Mouse (Mus musculus) liver, postnatal 0 days (tissue): ENCODE measurements around the gene Doc2a. TPM values are rescaled to one million over a fixed set of nuclear protein-coding genes. Genes with fewer than 3 reads are reported as not detected.
A peak's percentile ranks its signal among the peaks of the same experiment; 100 is the strongest.

ENCODE experiments used
- ATAC-seq: fragments of 200-750 bp; cut with Nextera tagmentation; 2 replicates; pipeline ENCODE4 v1.8.0; 2017; ENCODE audit warnings: mild to moderate bottlenecking, moderate library complexity
- DNase-seq: peaks from one replicate; pipeline ENCODE4 v3.0.0-alpha.2; 2016
- H3K27ac ChIP-seq: fragments of 300-500 bp; sonication (generic); 2 replicates; pipeline ENCODE4 v1.5.1; 2014; ENCODE audit warnings: antibody characterized with exemption, moderate library complexity, mild to moderate bottlenecking, low read depth
- H3K27me3 ChIP-seq: fragments of 300-500 bp; sonication (generic); 2 replicates; pipeline ENCODE4 v1.6.1; 2014; ENCODE audit warnings: low read length, control low read depth, mixed read lengths; ENCODE audit not compliant: insufficient read depth
- H3K36me3 ChIP-seq: fragments of 300-500 bp; sonication (generic); replicated peaks from 2 replicates; pipeline ENCODE4 v1.6.1; 2014; ENCODE audit warnings: mild to moderate bottlenecking, control low read depth, low read length, moderate library complexity, mixed read lengths; ENCODE audit not compliant: insufficient read depth
- H3K4me1 ChIP-seq: fragments of 300-500 bp; sonication (generic); 2 replicates; pipeline ENCODE4 v1.6.1; 2014; ENCODE audit warnings: antibody characterized with exemption, mild to moderate bottlenecking, control low read depth; ENCODE audit not compliant: insufficient read depth
- H3K4me2 ChIP-seq: fragments of 300-500 bp; sonication (generic); 2 replicates; pipeline ENCODE4 v1.6.1; 2014; ENCODE audit warnings: low read depth, mild to moderate bottlenecking, low read length, moderate library complexity, mixed read lengths
- H3K4me3 ChIP-seq: fragments of 300-500 bp; sonication (generic); 2 replicates; pipeline ENCODE4 v1.5.1; 2014; ENCODE audit warnings: low read depth, low read length
- H3K9ac ChIP-seq: fragments of 300-500 bp; sonication (generic); replicated peaks from 2 replicates; pipeline ENCODE4 v1.6.1; 2014; ENCODE audit warnings: mild to moderate bottlenecking, moderate library complexity
- H3K9me3 ChIP-seq: fragments of 300-500 bp; sonication (generic); 2 replicates; pipeline ENCODE4 v1.6.1; 2016; ENCODE audit warnings: mild to moderate bottlenecking, control low read depth, low read length, mixed read lengths
- CTCF ChIP-seq: sonication (generic); IDR thresholded peaks from 2 replicates; pipeline ENCODE4 v1.5.1; 2016; ENCODE audit warnings: antibody characterized with exemption, low read depth
- EP300 ChIP-seq: IDR thresholded peaks from 2 replicates; pipeline ENCODE4 v1.6.1; 2016; ENCODE audit warnings: antibody characterized with exemption, low read depth, mild to moderate bottlenecking
- WGBS: fragments of 180-500 bp; shearing (Covaris S2); extraction: QIAGEN DNeasy Blood & Tissue Kit; methylation state at CpG from one replicate; pipeline ENCODE4 v1.1.7; 2014; ENCODE audit not compliant: insufficient replicate concordance; 5-methylcytosine and 5-hydroxymethylcytosine counted together
- polyA plus RNA-seq: library from polyadenylated mRNA; unstranded; fragments of >200 nt; fragmentation: Nextera tagmentation; extraction: Ambion mirVana; gene quantifications from 2 replicates; pipeline ENCODE4 v1.2.1, GENCODE M21; 2015

Gene Doc2a
- polyA plus RNA-seq, 1 experiment from 2014 or later, result not detected

DNA sequence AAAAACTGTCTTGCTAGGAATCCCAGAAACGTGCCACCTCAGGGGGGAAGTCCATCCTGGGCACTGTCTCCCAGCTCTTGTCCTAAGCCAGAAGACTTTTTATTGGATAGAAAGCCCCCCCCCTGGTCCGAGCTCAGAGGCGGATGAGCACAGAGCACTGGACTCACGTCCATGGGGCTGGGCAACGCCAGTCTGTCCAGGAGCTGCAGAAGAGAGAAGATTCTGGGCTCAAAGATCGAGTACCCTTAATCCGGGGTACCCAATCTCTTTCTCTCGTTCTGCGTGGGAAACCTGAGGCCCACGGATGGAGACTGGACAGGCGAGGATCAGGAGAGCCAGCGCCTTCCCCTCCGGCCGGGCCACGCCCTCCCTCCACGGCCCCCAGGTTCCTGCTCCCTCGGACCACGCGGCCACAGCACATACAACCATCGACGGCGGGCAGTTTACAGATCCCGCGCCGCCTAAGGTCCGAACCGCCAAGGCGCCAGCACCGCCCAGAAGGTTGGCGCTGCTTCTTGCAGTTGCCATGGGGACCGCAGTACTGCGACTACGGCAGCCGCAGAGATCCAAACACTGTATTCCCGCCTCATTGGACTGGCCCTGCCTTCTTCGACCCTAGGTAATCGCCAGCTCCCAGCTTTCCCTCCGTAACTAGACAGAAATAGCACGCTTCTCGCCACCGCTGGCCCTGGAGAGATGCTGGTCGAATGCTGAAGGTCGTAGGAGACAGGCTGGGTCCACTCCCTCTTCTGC lies 38.3 kb upstream of the Doc2a start:
- Histone ChIP-seq H3K27me3 (no peaks in the 10 kb centered on the region), H3K9me3 (no peaks in the 10 kb centered on the region), H3K9ac (peak overlapping the region; percentile 57), H3K4me1 (peaks cover 17% of the 10 kb centered on the region), H3K27ac (no peak overlapping the region), H3K4me2 (peak overlapping the region; percentile 89), H3K4me3 (peak overlapping the region; percentile 53), H3K36me3 (no peaks in the 10 kb centered on the region)
- peak; percentile 19; the same call in 1 of the 2 replicates for TF ChIP-seq EP300
- TF ChIP-seq CTCF, result peak; percentile 22; the same call in 1 of the 2 replicates
- DNase-seq (peak; percentile 84), ATAC-seq (peak; percentile 90)
- 2% methylated on average over 43 of the region's 43 CpGs for WGBS

DNA sequence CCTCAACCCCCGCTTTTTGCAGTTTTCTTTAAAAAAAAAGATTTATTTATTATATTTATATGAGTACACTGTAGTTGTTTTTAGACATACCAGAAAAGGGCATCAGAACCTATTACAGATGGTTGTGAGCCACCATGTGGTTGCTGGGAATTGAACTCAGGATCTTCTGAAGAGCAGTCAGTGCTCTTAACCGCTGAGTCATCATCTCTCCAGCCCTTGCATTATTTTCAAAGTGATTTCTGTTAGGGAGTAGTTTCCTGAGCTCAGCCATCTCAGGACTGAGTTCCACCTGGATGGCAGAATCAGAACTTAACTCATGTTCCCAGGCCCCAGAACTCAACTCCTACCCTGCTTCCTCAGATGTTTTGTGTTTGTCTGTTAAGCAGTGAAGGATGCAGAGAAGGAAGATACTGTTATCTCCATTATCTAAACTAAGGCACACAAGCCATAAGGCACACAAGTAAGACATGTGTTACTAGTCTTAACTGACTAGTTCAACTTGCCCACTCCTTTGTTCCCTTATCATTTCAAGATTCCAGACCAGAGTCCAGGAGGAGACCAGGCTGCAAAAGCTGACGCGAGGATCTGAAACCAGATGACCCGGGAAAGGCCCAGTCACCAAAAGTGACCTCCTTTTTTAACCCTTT lies 37.4 kb upstream of the Doc2a start:
- 46% methylated on average over 5 of the region's 5 CpGs for WGBS
- DNase-seq (no peak), ATAC-seq (no peak)
- H3K9ac ChIP-seq, result no peak overlapping the region
- H3K4me2 ChIP-seq, result peak overlapping the region; percentile 89; the same call in 1 of the 2 replicates
- no peaks in the 10 kb centered on the region for H3K9me3 ChIP-seq
- no peak for TF ChIP-seq EP300
- no peaks in the 10 kb centered on the region for H3K27me3 ChIP-seq
- peaks cover 17% of the 10 kb centered on the region for H3K4me1 ChIP-seq
- H3K4me3 ChIP-seq, result no peak overlapping the region
- H3K27ac ChIP-seq, result no peak overlapping the region
- no peaks in the 10 kb centered on the region for H3K36me3 ChIP-seq

DNA sequence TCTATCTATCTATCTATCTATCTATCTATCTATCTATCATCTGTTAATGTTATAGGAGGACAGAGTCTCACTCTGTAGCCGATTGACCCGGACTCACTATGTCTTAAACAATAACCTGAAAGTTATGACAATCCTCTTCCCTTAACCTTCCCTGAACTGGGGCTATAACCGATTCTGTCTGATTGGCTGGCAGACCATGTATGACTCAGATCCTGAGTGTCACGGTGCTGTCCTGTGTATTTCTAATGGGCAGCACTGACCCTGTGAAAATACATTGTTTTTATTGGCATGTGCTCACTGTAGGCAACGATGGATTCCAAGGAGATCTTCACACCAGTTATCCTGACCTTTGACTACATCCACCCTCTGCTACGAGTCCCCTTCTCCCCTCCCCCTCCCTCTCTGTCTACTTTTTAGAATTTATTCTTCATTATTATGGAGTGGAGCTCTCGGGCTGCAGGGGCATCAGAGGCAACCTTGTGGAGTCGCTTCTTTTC lies 31.4 kb upstream of the Doc2a start:
- WGBS, result 67% methylated on average over 8 of the region's 8 CpGs
- H3K9me3 ChIP-seq, result no peaks in the 10 kb centered on the region
- DNase-seq (no peak), ATAC-seq (no peak)
- TF ChIP-seq EP300, result no peak
- TF ChIP-seq CTCF, result no peak
- no peak overlapping the region for H3K4me2 ChIP-seq
- no peaks in the 10 kb centered on the region for H3K36me3 ChIP-seq
- H3K4me3 ChIP-seq, result no peak overlapping the region
- no peaks in the 10 kb centered on the region for H3K27me3 ChIP-seq
- no peak overlapping the region for H3K27ac ChIP-seq
- no peaks in the 10 kb centered on the region for H3K4me1 ChIP-seq
- no peak overlapping the region for H3K9ac ChIP-seq

DNA sequence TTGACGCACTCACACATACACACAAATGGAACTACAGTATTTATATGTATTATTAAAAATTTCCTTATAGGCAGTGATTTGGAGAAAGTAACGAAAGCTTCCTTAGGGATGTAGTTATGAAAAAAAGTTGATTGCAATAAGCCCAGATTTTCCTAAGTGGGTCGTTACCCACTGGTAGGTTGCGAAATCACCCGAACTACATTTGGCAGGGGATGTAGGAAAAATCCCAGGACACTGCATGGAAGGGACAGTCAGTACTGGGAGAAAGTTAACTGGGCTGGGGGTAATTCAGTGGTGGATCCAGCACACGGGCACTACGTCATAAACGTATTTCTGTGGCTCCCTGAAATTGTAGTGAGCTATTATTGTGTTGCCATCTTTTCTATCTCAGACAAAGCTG lies 30.7 kb upstream of the Doc2a start:
- no peak overlapping the region for H3K27ac ChIP-seq
- no peak overlapping the region for H3K4me2 ChIP-seq
- H3K36me3 ChIP-seq, result no peaks in the 10 kb centered on the region
- no peaks in the 10 kb centered on the region for H3K4me1 ChIP-seq
- H3K9me3 ChIP-seq, result no peaks in the 10 kb centered on the region
- H3K4me3 ChIP-seq, result no peak overlapping the region
- WGBS, result 68% methylated on average over 8 of the region's 8 CpGs
- H3K27me3 ChIP-seq, result no peaks in the 10 kb centered on the region
- no peak for TF ChIP-seq CTCF
- peak; percentile 69; the same call in 1 of the 2 replicates for TF ChIP-seq EP300
- DNase-seq, result no peak
- ATAC-seq, result peak; percentile 36; the same call in 1 of the 2 replicates
- H3K9ac ChIP-seq, result no peak overlapping the region

DNA sequence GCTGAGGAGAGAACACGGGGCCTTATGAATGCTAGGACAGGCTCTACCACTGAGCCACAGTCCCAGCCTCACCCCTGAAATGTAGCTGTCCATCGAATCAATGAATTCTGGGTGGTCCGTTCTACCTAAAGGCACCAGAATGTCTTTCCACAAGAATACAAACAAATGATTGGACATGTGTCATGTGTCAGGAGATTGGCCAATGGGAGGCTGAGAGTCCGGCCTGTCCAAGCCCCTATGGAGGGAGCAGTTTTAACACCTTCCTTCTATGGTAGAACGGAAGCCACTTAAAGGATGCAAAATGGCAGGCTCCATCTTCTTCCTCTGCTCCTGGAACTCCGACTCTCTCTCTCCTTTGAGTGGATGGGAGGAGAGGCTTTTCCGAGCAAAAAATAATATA lies 29.6 kb upstream of the Doc2a start:
- WGBS, result 80% methylated on average over 7 of the region's 7 CpGs
- Histone ChIP-seq H3K4me2 (no peak overlapping the region), H3K27me3 (peaks cover 4% of the 10 kb centered on the region; the same call in 1 of the 2 replicates), H3K4me3 (no peak overlapping the region), H3K9me3 (no peaks in the 10 kb centered on the region), H3K4me1 (no peaks in the 10 kb centered on the region), H3K36me3 (no peaks in the 10 kb centered on the region), H3K27ac (no peak overlapping the region), H3K9ac (no peak overlapping the region)
- no peak for DNase-seq
- no peak for ATAC-seq
- TF ChIP-seq CTCF (no peak), EP300 (no peak)

DNA sequence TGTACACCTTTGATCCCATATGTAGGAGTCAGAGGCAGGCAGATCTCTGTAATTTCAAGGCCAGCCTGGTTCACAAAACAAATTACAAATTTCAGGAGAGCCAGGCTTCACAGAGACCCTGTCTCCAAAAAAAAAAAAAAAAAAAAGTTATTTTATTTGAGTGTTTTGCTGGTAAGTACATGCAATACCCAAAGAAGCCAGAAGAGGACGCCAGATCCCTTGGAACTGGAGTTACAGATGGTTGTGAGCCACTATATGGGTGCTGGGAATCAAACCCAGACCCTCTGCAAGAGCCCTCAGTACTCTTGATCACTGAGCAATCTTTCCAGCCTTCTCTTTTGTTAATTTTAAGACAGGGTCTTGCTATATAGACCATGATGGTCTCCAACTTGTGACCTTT lies 28.4 kb upstream of the Doc2a start:
- no peaks in the 10 kb centered on the region for H3K36me3 ChIP-seq
- 32% methylated on average over 1 of the region's 1 CpGs for WGBS
- H3K4me1 ChIP-seq, result no peaks in the 10 kb centered on the region
- peak; percentile 36 for TF ChIP-seq CTCF
- no peak for TF ChIP-seq EP300
- DNase-seq (no peak), ATAC-seq (no peak)
- H3K4me3 ChIP-seq, result no peak overlapping the region
- no peak overlapping the region for H3K4me2 ChIP-seq
- H3K9me3 ChIP-seq, result no peaks in the 10 kb centered on the region
- no peak overlapping the region for H3K9ac ChIP-seq
- H3K27ac ChIP-seq, result no peak overlapping the region
- peaks cover 16% of the 10 kb centered on the region for H3K27me3 ChIP-seq
